Mouse (Mus musculus): ENCODE measurements around the gene Cdh12.

GRCm38 (mm10) chr15:21437924-21438323, 988.9 kb downstream of the Cdh12 start:
- TF ChIP-seq CTCF (IDR thresholded peaks at IDR 0.05 in 2 of 3, conservative IDR thresholded peaks at IDR 0.05 in 1 of 3; ENCODE audit: control insufficient read depth in 1 of 3, insufficient read depth in 1 of 3, low read depth in 2 of 3, low read length in 3 of 3, poor library complexity in 1 of 3, severe bottlenecking in 1 of 3), result no peak
- TF ChIP-seq HCFC1 (IDR thresholded peaks at IDR 0.05; ENCODE audit: low read depth, low read length), result no peak
- no peak for TF ChIP-seq POLR2A (IDR thresholded peaks at IDR 0.05; ENCODE audit: control insufficient read depth in 1 of 2, insufficient read depth in 1 of 2, low read depth in 1 of 2, low read length in 2 of 2, poor library complexity in 1 of 2)
- no peak for TF ChIP-seq ZNF384 (IDR thresholded peaks at IDR 0.05; ENCODE audit: low read depth, low read length)

Data from MEL (cell line).